Mouse (Mus musculus): ENCODE results near the gene Zkscan8. TPM values are rescaled to one million over a fixed set of nuclear protein-coding genes. Genes with fewer than 3 reads are reported as not detected.

Zkscan8 gene
- total and polyA plus RNA-seq, 3 experiments = 1.5 to 17.1 (median 13.9) TPM

Other genes starting within 250 kb of the Zkscan8 start
- gene Gpx5, start 238.4 kb downstream of the Zkscan8 start, total RNA-seq (2021) = not detected
- gene Gpx5, start 238.4 kb downstream of the Zkscan8 start, polyA plus RNA-seq (2012; rRNA removed) = not detected in 2 replicates
- not detected for gene Gpx6, start 219.0 kb downstream of the Zkscan8 start, total RNA-seq (2021)
- not detected in 2 replicates for gene Gpx6, start 219.0 kb downstream of the Zkscan8 start, polyA plus RNA-seq (2012; rRNA removed)
- not detected for gene Olfr1367, start 184.2 kb downstream of the Zkscan8 start, total RNA-seq (2021)
- not detected in 2 replicates for gene Olfr1367, start 184.2 kb downstream of the Zkscan8 start, polyA plus RNA-seq (2012; rRNA removed)
- 1 to 10 TPM; 9.4 to 9.6 TPM for gene Zscan12, start 168.3 kb downstream of the Zkscan8 start, total RNA-seq (2021)
- gene Zscan12, start 168.3 kb downstream of the Zkscan8 start, polyA plus RNA-seq (2012; rRNA removed) = 0.33 and 0.44 TPM in 2 replicates
- 10 to 100 TPM; 44.2 to 61.4 TPM for gene Zkscan3, start 128.4 kb downstream of the Zkscan8 start, total RNA-seq (2021)
- 21.9 and 27.8 TPM in 2 replicates for gene Zkscan3, start 128.4 kb downstream of the Zkscan8 start, polyA plus RNA-seq (2012; rRNA removed)
- gene Pgbd1, start 90.1 kb downstream of the Zkscan8 start, total RNA-seq (2021) = under 1 TPM; 0.81 to 0.90 TPM
- gene Pgbd1, start 90.1 kb downstream of the Zkscan8 start, polyA plus RNA-seq (2012; rRNA removed) = 0.12 and 0.51 TPM in 2 replicates
- 10 to 100 TPM; 36.8 to 37.8 TPM for gene Zscan26, start 77.4 kb downstream of the Zkscan8 start, total RNA-seq (2021)
- gene Zscan26, start 77.4 kb downstream of the Zkscan8 start, polyA plus RNA-seq (2012; rRNA removed) = 3.6 and 5.3 TPM in 2 replicates
- 1 to 10 TPM in 1 of 2 experiments, under 1 TPM in 1; 0.84 to 1.5 TPM for gene Nkapl, start 62.6 kb downstream of the Zkscan8 start, total RNA-seq (2021)
- gene Nkapl, start 62.6 kb downstream of the Zkscan8 start, polyA plus RNA-seq (2012; rRNA removed) = 0.43 and 0.70 TPM in 2 replicates
- gene Zkscan4, start 52.2 kb downstream of the Zkscan8 start, total RNA-seq (2021) = 1 to 10 TPM; 1.8 to 3.6 TPM
- 0.46 and 0.85 TPM in 2 replicates for gene Zkscan4, start 52.2 kb downstream of the Zkscan8 start, polyA plus RNA-seq (2012; rRNA removed)
- not detected for gene Gm10065, start 51.7 kb downstream of the Zkscan8 start, total RNA-seq (2021)
- gene Gm10065, start 51.7 kb downstream of the Zkscan8 start, polyA plus RNA-seq (2012; rRNA removed) = 1.4 TPM in 1 of 2 replicates, not detected in the other
- 10 to 100 TPM; 13.3 to 14.2 TPM for gene AK157302, start 35.9 kb downstream of the Zkscan8 start, total RNA-seq (2021)
- 0.09 TPM in 1 of 2 replicates, not detected in the other for gene AK157302, start 35.9 kb downstream of the Zkscan8 start, polyA plus RNA-seq (2012; rRNA removed)
- 100 to 1,000 TPM in 1 of 2 experiments, 10 to 100 TPM in 1; 95.4 to 165 TPM for gene Gm11273, start 29.7 kb downstream of the Zkscan8 start, total RNA-seq (2021)
- 56.6 and 56.8 TPM in 2 replicates for gene Gm11273, start 29.7 kb downstream of the Zkscan8 start, polyA plus RNA-seq (2012; rRNA removed)
- gene Olfr1366, start 11.7 kb upstream of the Zkscan8 start, total RNA-seq (2021) = not detected
- gene Olfr1366, start 11.7 kb upstream of the Zkscan8 start, polyA plus RNA-seq (2012; rRNA removed) = not detected in 2 replicates
- gene Olfr1535, start 28.8 kb upstream of the Zkscan8 start, total RNA-seq (2021) = not detected
- gene Olfr1535, start 28.8 kb upstream of the Zkscan8 start, polyA plus RNA-seq (2012; rRNA removed) = not detected in 2 replicates
- gene Olfr1364, start 50.6 kb upstream of the Zkscan8 start, total RNA-seq (2021) = not detected
- not detected in 2 replicates for gene Olfr1364, start 50.6 kb upstream of the Zkscan8 start, polyA plus RNA-seq (2012; rRNA removed)
- not detected for gene Olfr1362, start 82.9 kb upstream of the Zkscan8 start, total RNA-seq (2021)
- 0.04 TPM in 1 of 2 replicates, not detected in the other for gene Olfr1362, start 82.9 kb upstream of the Zkscan8 start, polyA plus RNA-seq (2012; rRNA removed)
- gene Olfr11, start 111.4 kb upstream of the Zkscan8 start, total RNA-seq (2021) = not detected
- not detected in 2 replicates for gene Olfr11, start 111.4 kb upstream of the Zkscan8 start, polyA plus RNA-seq (2012; rRNA removed)
- gene Olfr1361, start 132.3 kb upstream of the Zkscan8 start, total RNA-seq (2021) = not detected
- not detected in 2 replicates for gene Olfr1361, start 132.3 kb upstream of the Zkscan8 start, polyA plus RNA-seq (2012; rRNA removed)
- not detected for gene Olfr1360, start 146.3 kb upstream of the Zkscan8 start, total RNA-seq (2021)
- gene Olfr1360, start 146.3 kb upstream of the Zkscan8 start, polyA plus RNA-seq (2012; rRNA removed) = not detected in 2 replicates
- gene Olfr1359, start 167.0 kb upstream of the Zkscan8 start, total RNA-seq (2021) = not detected
- gene Olfr1359, start 167.0 kb upstream of the Zkscan8 start, polyA plus RNA-seq (2012; rRNA removed) = not detected in 2 replicates
- gene Hist1h2bl, start 185.0 kb upstream of the Zkscan8 start, total RNA-seq (2021) = 10 to 100 TPM; 24.1 to 36.9 TPM
- gene Hist1h2bl, start 185.0 kb upstream of the Zkscan8 start, polyA plus RNA-seq (2012; rRNA removed) = 0.49 and 1.3 TPM in 2 replicates
- gene Hist1h2ai, start 185.3 kb upstream of the Zkscan8 start, total RNA-seq (2021) = 10 to 100 TPM; 28.5 to 38.1 TPM
- 5.7 and 9.3 TPM in 2 replicates for gene Hist1h2ai, start 185.3 kb upstream of the Zkscan8 start, polyA plus RNA-seq (2012; rRNA removed)
- 10 to 100 TPM; 16.3 to 42.1 TPM for gene Hist1h3h, start 186.5 kb upstream of the Zkscan8 start, total RNA-seq (2021)
- 5.5 and 8.7 TPM in 2 replicates for gene Hist1h3h, start 186.5 kb upstream of the Zkscan8 start, polyA plus RNA-seq (2012; rRNA removed)
- gene Hist1h2bm, start 190.9 kb upstream of the Zkscan8 start, total RNA-seq (2021) = 1 to 10 TPM; 6.5 to 7.0 TPM
- gene Hist1h2bm, start 190.9 kb upstream of the Zkscan8 start, polyA plus RNA-seq (2012; rRNA removed) = 0.28 and 0.56 TPM in 2 replicates
- 10 to 100 TPM in 1 of 2 experiments, 1 to 10 TPM in 1; 7.5 to 11.4 TPM for gene Hist1h4j, start 203.9 kb upstream of the Zkscan8 start, total RNA-seq (2021)
- 0.52 TPM in 2 replicates for gene Hist1h4j, start 203.9 kb upstream of the Zkscan8 start, polyA plus RNA-seq (2012; rRNA removed)
- gene Hist1h4k, start 219.4 kb upstream of the Zkscan8 start, total RNA-seq (2021) = 100 to 1,000 TPM in 1 of 2 experiments, 10 to 100 TPM in 1; 76.0 to 101 TPM
- gene Hist1h4k, start 219.4 kb upstream of the Zkscan8 start, polyA plus RNA-seq (2012; rRNA removed) = 10.2 and 12.5 TPM in 2 replicates
- gene Hist1h2ak, start 222.7 kb upstream of the Zkscan8 start, total RNA-seq (2021) = 10 to 100 TPM; 10.8 to 11.1 TPM
- 5.4 and 7.8 TPM in 2 replicates for gene Hist1h2ak, start 222.7 kb upstream of the Zkscan8 start, polyA plus RNA-seq (2012; rRNA removed)
- gene Hist1h2bn, start 223.0 kb upstream of the Zkscan8 start, total RNA-seq (2021) = 10 to 100 TPM; 16.7 to 17.2 TPM
- 2.5 and 8.2 TPM in 2 replicates for gene Hist1h2bn, start 223.0 kb upstream of the Zkscan8 start, polyA plus RNA-seq (2012; rRNA removed)
- gene Hist1h1b, start 249.5 kb upstream of the Zkscan8 start, total RNA-seq (2021) = 10 to 100 TPM; 11.6 to 11.7 TPM
- 0.34 and 0.37 TPM in 2 replicates for gene Hist1h1b, start 249.5 kb upstream of the Zkscan8 start, polyA plus RNA-seq (2012; rRNA removed)

Measured in adrenal gland, adult 2 months (tissue).